Mouse (Mus musculus) 3134 (cell line): ENCODE data around the gene Gm45234.
A peak's percentile ranks its signal among the peaks of the same experiment; 100 is the strongest.

ENCODE experiments used
- DNase-seq: peaks from one replicate; pipeline ENCODE4 v3.0.0-alpha.2; 2011; ENCODE audit warnings: low spot score; ENCODE audit not compliant: insufficient read length; ENCODE audit errors: extremely low read depth

Gm45234 gene

GRCm38 (mm10) chr6:124712918-124713317 lies 42.9 kb downstream of the Gm45234 start:
- no peak for DNase-seq

GRCm38 (mm10) chr6:124711824-124712782 lies 43.7 kb downstream of the Gm45234 start, which contains the start of the genes Emg1 and Phb2:
Emg1 (minus strand) TSS chr6:124712178.
Phb2 (plus strand) TSS chr6:124712336.
- DNase-seq = peak; percentile 98

- DNase-seq = no peak
These were observed 47.4 kb downstream of the Gm45234 start for GRCm38 (mm10) chr6:124708289-124708889.

- no peak for DNase-seq
These were observed 49.7 kb downstream of the Gm45234 start for GRCm38 (mm10) chr6:124706061-124706627.

- DNase-seq = no peak
These were observed 51.4 kb downstream of the Gm45234 start for GRCm38 (mm10) chr6:124704417-124704816.

- DNase-seq = no peak
These were observed 52.0 kb downstream of the Gm45234 start for GRCm38 (mm10) chr6:124703789-124704188.

GRCm38 (mm10) chr6:124702784-124703103 lies 53.1 kb downstream of the Gm45234 start:
- DNase-seq = no peak

- no peak for DNase-seq
These were observed 53.6 kb downstream of the Gm45234 start for GRCm38 (mm10) chr6:124702102-124702783.

- DNase-seq = no peak
These were observed 54.5 kb downstream of the Gm45234 start for GRCm38 (mm10) chr6:124701338-124701737.

GRCm38 (mm10) chr6:124699962-124700610 lies 55.7 kb downstream of the Gm45234 start:
- peak; percentile 83 for DNase-seq

- no peak for DNase-seq
These were observed 56.5 kb downstream of the Gm45234 start for GRCm38 (mm10) chr6:124699366-124699765.

- DNase-seq = no peak
These were observed 57.1 kb downstream of the Gm45234 start for GRCm38 (mm10) chr6:124698751-124699150.

GRCm38 (mm10) chr6:124696441-124697150 lies 59.2 kb downstream of the Gm45234 start:
- no peak for DNase-seq

- DNase-seq = no peak
These were observed 61.5 kb downstream of the Gm45234 start for GRCm38 (mm10) chr6:124694166-124694955.

- no peak for DNase-seq
These were observed 62.4 kb downstream of the Gm45234 start for GRCm38 (mm10) chr6:124693243-124693981.

GRCm38 (mm10) chr6:124690517-124690916 lies 65.3 kb downstream of the Gm45234 start:
- no peak for DNase-seq
